Mouse (Mus musculus): ENCODE measurements at regions not wholly inside any gene's neighbourhood (a gene's known extent, or its start where the extent isn't known, plus 50 kb on each side); places are given as distances from the start of the nearest gene placed in this dataset.
"Not testable (repeated sequence)": the region's sequence is repeated elsewhere in the genome, so short reads cannot be mapped to it uniquely, and the experiment has no call there.

DNA sequence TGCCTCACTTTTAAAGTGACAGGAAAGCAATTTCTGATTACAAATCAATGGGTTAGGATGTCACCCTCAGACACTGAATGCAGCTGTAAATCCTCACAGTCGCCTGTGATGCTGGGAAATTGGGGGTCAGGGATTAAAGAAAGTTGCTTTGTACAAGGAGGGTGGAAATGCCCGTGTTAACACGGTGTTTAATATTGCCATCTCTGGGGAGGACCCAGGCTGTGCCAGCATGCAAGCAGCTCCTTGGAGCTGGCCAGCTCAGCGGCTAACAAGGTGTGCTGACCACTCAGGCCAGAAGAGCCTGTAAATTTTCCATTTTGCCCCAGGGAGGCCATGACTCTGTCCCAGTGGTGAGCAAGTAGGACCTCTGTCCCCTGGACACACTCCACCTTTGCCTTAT, 522.5 kb upstream of the Sall1 start:
- DNase-seq (ENCODE audit: extremely low read depth, low read depth) = no peak

DNA sequence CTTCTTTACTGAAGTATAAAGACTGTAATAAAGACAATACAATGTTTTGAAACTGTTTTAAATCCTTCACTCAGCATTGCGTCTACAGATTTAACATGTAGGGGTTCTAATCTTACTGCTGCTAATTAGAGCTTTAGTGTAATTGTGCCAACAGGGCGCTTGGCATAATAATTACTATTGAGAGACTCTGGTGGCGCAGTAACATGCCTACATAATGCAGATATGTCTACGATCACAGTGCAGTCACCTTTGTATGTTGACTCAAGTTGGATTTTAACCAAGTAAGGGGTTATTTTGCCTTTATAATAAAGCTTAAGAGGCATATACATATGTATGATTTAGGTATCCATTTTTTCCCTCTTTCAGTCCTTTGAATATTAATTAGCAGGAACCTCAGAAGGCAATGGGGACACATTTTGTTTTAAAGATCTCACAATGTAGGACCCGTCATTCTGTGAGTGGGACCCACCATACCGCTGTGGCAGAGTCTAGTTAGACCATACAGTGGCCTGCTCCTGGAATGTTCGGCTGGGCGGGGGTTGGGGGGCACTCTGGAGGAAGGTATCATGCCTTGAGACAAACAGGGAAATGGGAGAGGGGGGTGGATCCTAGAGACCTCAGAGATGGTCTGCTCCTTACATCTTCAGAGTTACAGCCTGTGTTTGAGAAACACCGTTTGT, 521.3 kb upstream of the Sall1 start:
- no peak for DNase-seq (ENCODE audit: extremely low read depth, low read depth)

GRCm38 (mm10) chr8:89563544-89563943, 519.6 kb upstream of the Sall1 start:
- DNase-seq (ENCODE audit: extremely low read depth, low read depth) = no peak

GRCm38 (mm10) chr8:89562597-89562996, 518.6 kb upstream of the Sall1 start:
- no peak for DNase-seq (ENCODE audit: extremely low read depth, low read depth)

DNA sequence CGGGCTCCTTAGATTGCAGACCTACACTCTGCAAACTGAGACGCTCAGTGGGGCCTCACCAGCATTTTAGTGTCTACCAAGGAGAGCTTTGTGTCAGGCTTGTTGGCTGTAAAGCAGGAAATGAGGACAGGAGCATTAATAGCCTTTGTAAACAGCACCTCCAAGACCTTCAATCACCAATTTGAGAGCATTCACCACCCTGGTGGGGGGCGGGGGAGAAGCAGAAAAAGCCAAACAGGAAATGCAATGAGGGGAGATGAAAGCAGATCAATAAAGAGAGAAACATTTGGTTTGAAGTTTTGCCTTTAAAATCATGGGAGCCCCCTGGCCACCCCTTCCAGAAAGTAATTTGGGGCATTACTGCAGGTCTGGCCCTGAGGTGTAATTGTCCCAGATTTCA, 497.3 kb upstream of the Sall1 start:
- no peak for DNase-seq (ENCODE audit: extremely low read depth, low read depth)

DNA sequence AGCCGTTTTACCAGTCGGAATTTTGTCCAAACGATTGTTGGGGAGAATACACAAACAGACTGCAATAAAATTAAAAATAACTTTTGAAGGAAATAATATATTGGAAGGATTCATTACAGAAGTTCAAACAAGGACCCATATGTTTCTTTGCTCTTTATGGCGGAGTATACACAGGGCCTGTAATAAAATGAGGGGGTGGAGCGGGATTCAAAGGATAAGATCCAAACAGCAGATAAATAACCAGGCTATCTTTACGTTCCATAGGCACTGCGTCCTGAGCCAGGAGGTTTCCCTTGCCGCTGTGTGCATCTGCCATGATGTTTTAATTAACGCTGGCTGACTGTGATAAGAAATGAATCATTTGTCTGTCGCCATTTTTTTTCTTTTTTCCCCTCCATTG, 490.6 kb upstream of the Sall1 start:
- DNase-seq (ENCODE audit: extremely low read depth, low read depth) = no peak

GRCm38 (mm10) chr8:89525041-89525440, 481.1 kb upstream of the Sall1 start:
- DNase-seq (ENCODE audit: extremely low read depth, low read depth) = no peak

- no peak for DNase-seq (ENCODE audit: extremely low read depth, low read depth)
Measured at GRCm38 (mm10) chr8:89523336-89523735, 479.4 kb upstream of the Sall1 start.

GRCm38 (mm10) chr8:89516602-89517001, 472.6 kb upstream of the Sall1 start:
- DNase-seq (ENCODE audit: extremely low read depth, low read depth) = no peak

GRCm38 (mm10) chr8:89514270-89514669, 470.3 kb upstream of the Sall1 start:
- no peak for DNase-seq (ENCODE audit: extremely low read depth, low read depth)

DNA sequence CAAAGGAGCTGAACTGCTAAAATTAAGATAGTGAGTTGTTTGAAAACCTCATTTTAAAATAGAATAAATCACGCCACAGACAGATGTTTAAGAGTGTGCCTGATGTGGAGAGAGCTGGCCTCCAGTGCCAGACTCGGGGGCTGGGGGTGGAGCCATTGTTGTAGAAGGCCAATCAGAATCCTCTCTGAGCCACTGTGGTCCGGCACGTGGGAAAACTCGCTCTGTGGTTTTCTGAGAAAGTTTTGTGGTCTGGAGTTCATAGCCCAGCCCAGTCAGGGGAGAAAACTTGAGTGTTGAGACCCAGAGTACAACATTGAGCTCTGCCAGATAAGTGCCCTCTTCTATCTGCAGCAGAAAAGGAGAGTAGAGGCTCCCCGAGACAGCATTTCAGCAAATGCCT, 463.7 kb upstream of the Sall1 start:
- no peak for DNase-seq (ENCODE audit: extremely low read depth, low read depth)

DNA sequence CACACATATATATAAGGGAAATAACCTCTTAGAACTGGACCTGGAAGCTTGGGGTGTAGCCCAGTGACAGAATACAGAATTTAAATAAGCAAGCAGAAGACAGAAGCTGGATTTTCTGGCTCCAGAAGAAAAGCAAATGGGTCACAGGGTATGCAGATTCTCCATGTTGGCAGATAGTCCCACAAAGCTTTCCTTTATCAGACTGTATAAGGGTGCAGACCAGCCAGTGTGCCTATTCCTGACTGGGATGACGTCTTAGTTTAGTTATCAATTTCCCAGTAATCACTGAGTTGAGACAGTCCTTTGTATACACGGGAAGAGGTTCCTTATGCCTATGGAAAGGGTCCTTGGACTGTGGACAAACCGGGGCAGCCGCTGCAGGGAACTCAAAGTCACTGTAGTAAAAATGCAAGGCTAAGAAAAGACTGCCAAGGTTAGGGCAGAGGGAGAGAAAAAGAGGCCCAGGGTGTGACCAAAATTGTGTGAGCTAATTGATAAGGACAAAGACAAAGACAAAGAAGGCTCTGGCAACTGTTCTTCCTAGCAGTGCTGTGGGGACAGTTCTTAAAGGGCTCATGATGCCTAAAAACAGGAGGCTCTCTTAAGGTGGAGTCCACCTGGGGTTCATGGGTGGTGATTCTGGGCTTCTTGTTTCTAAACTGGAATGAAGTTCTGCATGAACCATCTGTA, 459.7 kb upstream of the Sall1 start:
- DNase-seq (ENCODE audit: extremely low read depth, low read depth) = no peak

- no peak for DNase-seq (ENCODE audit: extremely low read depth, low read depth)
Measured at GRCm38 (mm10) chr8:89503030-89503429, 459.1 kb upstream of the Sall1 start.

GRCm38 (mm10) chr8:89501756-89502155, 457.8 kb upstream of the Sall1 start:
- DNase-seq (ENCODE audit: extremely low read depth, low read depth) = no peak

- no peak for DNase-seq (ENCODE audit: extremely low read depth, low read depth)
Measured at GRCm38 (mm10) chr8:89499831-89500230, 455.9 kb upstream of the Sall1 start.

DNA sequence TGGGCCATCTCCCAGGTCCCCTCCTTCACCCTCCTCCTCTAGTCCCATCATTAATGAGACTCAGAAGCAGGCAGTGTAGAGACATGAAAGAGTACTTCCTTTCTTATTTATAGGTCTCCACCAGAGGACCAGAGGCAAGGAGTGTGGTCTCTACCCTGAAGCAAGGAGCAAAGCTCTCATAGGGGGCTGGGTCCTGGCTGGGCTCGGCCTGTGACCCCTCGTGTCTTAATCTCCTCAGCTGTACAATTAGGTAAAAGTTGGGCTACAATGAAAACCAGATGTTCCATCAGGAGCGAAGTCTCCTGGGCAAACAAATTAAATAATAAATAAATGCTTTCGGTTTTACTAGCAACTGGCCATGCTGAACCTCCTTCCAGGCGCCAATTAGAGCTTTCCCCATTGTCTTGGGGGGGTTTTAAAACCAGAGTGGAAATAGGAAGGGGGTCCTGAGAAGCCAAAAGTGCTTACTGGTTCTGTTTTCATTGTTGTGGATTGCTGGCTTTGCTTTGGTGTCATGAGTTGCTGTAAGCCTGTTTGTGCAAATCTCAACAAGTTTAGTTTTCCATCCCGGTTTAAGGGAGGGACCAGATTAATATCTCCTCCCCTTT, 454.2 kb upstream of the Sall1 start:
- no peak for DNase-seq (ENCODE audit: extremely low read depth, low read depth)

GRCm38 (mm10) chr8:89492336-89492735, 448.4 kb upstream of the Sall1 start:
- no peak for DNase-seq (ENCODE audit: extremely low read depth, low read depth)

GRCm38 (mm10) chr8:89482481-89482880, 438.5 kb upstream of the Sall1 start:
- DNase-seq (ENCODE audit: extremely low read depth, low read depth) = not testable (repeated sequence)

DNA sequence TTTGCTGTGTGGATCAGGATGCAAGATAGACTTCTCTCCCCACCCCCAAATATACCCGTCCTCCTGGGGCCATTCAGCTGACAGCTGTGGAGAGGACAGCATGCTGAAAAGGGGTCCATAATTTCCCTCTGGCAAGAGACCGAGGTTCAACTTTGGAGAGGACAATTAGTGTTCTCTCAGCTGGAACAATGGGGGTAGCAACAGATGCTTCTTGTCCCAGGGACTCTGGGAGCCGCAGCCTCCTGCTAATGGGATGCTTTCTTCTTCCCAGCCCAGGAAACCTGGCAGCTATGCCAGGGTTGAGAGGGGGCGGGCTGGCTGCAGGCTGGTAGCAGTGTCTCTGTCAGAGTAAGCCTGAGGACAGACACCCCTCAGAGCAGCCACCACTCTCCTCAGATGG, 433.0 kb upstream of the Sall1 start:
- DNase-seq (ENCODE audit: extremely low read depth, low read depth) = no peak

DNA sequence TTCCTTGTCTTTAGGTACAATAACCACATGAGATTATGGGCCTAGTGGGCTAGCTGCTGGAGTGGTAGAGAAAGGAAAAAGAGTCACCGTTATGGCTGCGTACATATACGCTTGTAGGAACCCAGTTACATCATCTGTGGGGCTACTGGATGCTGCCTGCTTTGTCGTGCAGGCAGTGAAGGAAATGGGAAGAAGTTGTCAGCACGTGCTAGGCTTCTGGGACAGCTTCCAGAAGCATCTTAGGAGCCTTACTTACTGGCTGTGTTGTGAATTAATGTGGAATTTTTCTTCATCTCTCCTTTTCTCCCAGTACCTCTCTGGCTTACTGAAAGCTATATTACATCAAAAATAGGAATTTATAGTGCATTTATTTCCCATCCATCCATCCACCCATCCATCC, 427.2 kb upstream of the Sall1 start:
- no peak for DNase-seq (ENCODE audit: extremely low read depth, low read depth)

GRCm38 (mm10) chr8:89468782-89469220, 424.8 kb upstream of the Sall1 start:
- DNase-seq (ENCODE audit: extremely low read depth, low read depth) = no peak

- DNase-seq (ENCODE audit: extremely low read depth, low read depth) = no peak
Measured at GRCm38 (mm10) chr8:89465211-89465753, 421.3 kb upstream of the Sall1 start.

Measured in MEL-GATA-1-ER (cell line).